Mouse (Mus musculus) hindbrain, embryonic 16.5 days (tissue): ENCODE results near the gene B4galnt1. TPM values are rescaled to one million over a fixed set of nuclear protein-coding genes. Genes with fewer than 3 reads are reported as not detected.
"Not testable (repeated sequence)": the region's sequence is repeated elsewhere in the genome, so short reads cannot be mapped to it uniquely, and the experiment has no call there.

Source experiments
- ATAC-seq: fragments of 200-750 bp; cut with Nextera tagmentation; 2 replicates; pipeline ENCODE4 v1.8.0; 2017; ENCODE audit warnings: moderate TSS enrichment, moderate library complexity
- H3K27ac ChIP-seq: fragments of 300-500 bp; sonication (generic); 2 replicates; pipeline ENCODE4 v1.5.1; 2014; ENCODE audit warnings: low read depth, mild to moderate bottlenecking, control low read depth, low read length, moderate library complexity
- H3K27me3 ChIP-seq: fragments of 300-500 bp; sonication (generic); replicated peaks from 2 replicates; pipeline ENCODE4 v1.6.1; 2014; ENCODE audit warnings: low read length; ENCODE audit not compliant: control insufficient read depth, insufficient read depth
- H3K36me3 ChIP-seq: fragments of 300-500 bp; sonication (generic); 2 replicates; pipeline ENCODE4 v1.6.1; 2014; ENCODE audit warnings: mild to moderate bottlenecking, low read length, moderate library complexity, mixed read lengths; ENCODE audit not compliant: control insufficient read depth, insufficient read depth
- H3K4me1 ChIP-seq: fragments of 300-500 bp; sonication (generic); 2 replicates; pipeline ENCODE4 v1.6.1; 2014; ENCODE audit warnings: low read depth, low read length; ENCODE audit not compliant: control insufficient read depth, insufficient read depth
- H3K4me2 ChIP-seq: fragments of 300-500 bp; sonication (generic); 2 replicates; pipeline ENCODE4 v1.6.1; 2014; ENCODE audit warnings: mild to moderate bottlenecking, low read length, control low read depth, moderate library complexity
- H3K4me3 ChIP-seq: fragments of 300-500 bp; sonication (generic); 2 replicates; pipeline ENCODE4 v1.5.1; 2014; ENCODE audit warnings: mild to moderate bottlenecking, low read length, control low read depth, moderate library complexity
- H3K9ac ChIP-seq: fragments of 300-500 bp; sonication (generic); 2 replicates; pipeline ENCODE4 v1.6.1; 2014; ENCODE audit warnings: low read depth, mild to moderate bottlenecking, control low read depth, low read length, moderate library complexity
- H3K9me3 ChIP-seq: fragments of 300-500 bp; sonication (generic); 2 replicates; pipeline ENCODE4 v1.6.1; 2014; ENCODE audit warnings: mild to moderate bottlenecking, low read length, moderate library complexity; ENCODE audit not compliant: control insufficient read depth
- WGBS: fragments of 180-500 bp; shearing (Covaris S2); extraction: QIAGEN DNeasy Blood & Tissue Kit; methylation state at CpG from one replicate; pipeline ENCODE4 v1.1.7; 2014; 5-methylcytosine and 5-hydroxymethylcytosine counted together
- polyA plus RNA-seq: library from polyadenylated mRNA; unstranded; fragments of >200 nt; fragmentation: Nextera tagmentation; extraction: Ambion mirVana; gene quantifications from 2 replicates; pipeline ENCODE4 v1.2.1, GENCODE M21; 2015

Gene B4galnt1
- polyA plus RNA-seq, 1 experiment from 2014 or later: 59.0 TPM

- not testable (repeated sequence) for ATAC-seq, H3K9ac ChIP-seq, H3K4me3 ChIP-seq, H3K27ac ChIP-seq, H3K4me1 ChIP-seq, H3K4me2 ChIP-seq, H3K27me3 ChIP-seq, H3K9me3 ChIP-seq, H3K36me3 ChIP-seq
- 87% methylated on average over 10 of the region's 10 CpGs for WGBS
These were observed 12.5 kb upstream of the B4galnt1 start for GRCm38 (mm10) chr10:127152556-127152955.

- no peak overlapping the region for H3K9ac ChIP-seq
- H3K27ac ChIP-seq: no peak overlapping the region
- no peak for ATAC-seq
- no peaks in the 10 kb centered on the region for H3K9me3 ChIP-seq
- over 99% methylated on average over 7 of the region's 7 CpGs for WGBS
- H3K4me1 ChIP-seq: no peaks in the 10 kb centered on the region
- no peaks in the 10 kb centered on the region for H3K36me3 ChIP-seq
- H3K27me3 ChIP-seq: no peaks in the 10 kb centered on the region
- no peak overlapping the region for H3K4me3 ChIP-seq
- no peak overlapping the region for H3K4me2 ChIP-seq
These were observed 11.7 kb upstream of the B4galnt1 start for GRCm38 (mm10) chr10:127153323-127153722.

- no peaks in the 10 kb centered on the region for H3K27me3 ChIP-seq
- no peak overlapping the region for H3K9ac ChIP-seq
- no peaks in the 10 kb centered on the region for H3K4me1 ChIP-seq
- ATAC-seq: no peak
- no peaks in the 10 kb centered on the region for H3K36me3 ChIP-seq
- no peak overlapping the region for H3K4me2 ChIP-seq
- no peaks in the 10 kb centered on the region for H3K9me3 ChIP-seq
- WGBS: 92% methylated on average over 2 of the region's 2 CpGs
- H3K4me3 ChIP-seq: no peak overlapping the region
- H3K27ac ChIP-seq: no peak overlapping the region
These were observed 10.8 kb upstream of the B4galnt1 start for GRCm38 (mm10) chr10:127154241-127154640.

GRCm38 (mm10) chr10:127154652-127155051 is 10.4 kb upstream of the B4galnt1 start:
- 85% methylated on average over 5 of the region's 5 CpGs for WGBS
- no peak overlapping the region for H3K9ac ChIP-seq
- no peak overlapping the region for H3K4me2 ChIP-seq
- no peak for ATAC-seq
- H3K27me3 ChIP-seq: no peaks in the 10 kb centered on the region
- no peaks in the 10 kb centered on the region for H3K4me1 ChIP-seq
- H3K27ac ChIP-seq: no peak overlapping the region
- no peaks in the 10 kb centered on the region for H3K36me3 ChIP-seq
- no peaks in the 10 kb centered on the region for H3K9me3 ChIP-seq
- H3K4me3 ChIP-seq: no peak overlapping the region

GRCm38 (mm10) chr10:127156089-127156488 is 8.9 kb upstream of the B4galnt1 start:
- Histone ChIP-seq H3K4me3 (no peak overlapping the region), H3K27ac (no peak overlapping the region), H3K9ac (no peak overlapping the region), H3K27me3 (no peaks in the 10 kb centered on the region), H3K4me1 (no peaks in the 10 kb centered on the region), H3K9me3 (no peaks in the 10 kb centered on the region), H3K36me3 (no peaks in the 10 kb centered on the region), H3K4me2 (no peak overlapping the region)
- 100% methylated on average over 1 of the region's 1 CpGs for WGBS
- no peak for ATAC-seq

- no peaks in the 10 kb centered on the region for H3K9me3 ChIP-seq
- no peaks in the 10 kb centered on the region for H3K36me3 ChIP-seq
- no peaks in the 10 kb centered on the region for H3K27me3 ChIP-seq
- ATAC-seq: no peak
- WGBS: 93% methylated on average over 1 of the region's 1 CpGs
- no peaks in the 10 kb centered on the region for H3K4me1 ChIP-seq
- H3K9ac ChIP-seq: no peak overlapping the region
- H3K4me2 ChIP-seq: no peak overlapping the region
- H3K4me3 ChIP-seq: no peak overlapping the region
- H3K27ac ChIP-seq: no peak overlapping the region
These were observed 8.5 kb upstream of the B4galnt1 start for GRCm38 (mm10) chr10:127156511-127156910.

GRCm38 (mm10) chr10:127158471-127158870 is 6.6 kb upstream of the B4galnt1 start:
- 77% methylated on average over 3 of the region's 3 CpGs for WGBS
- H3K27ac ChIP-seq: no peak overlapping the region
- no peaks in the 10 kb centered on the region for H3K4me1 ChIP-seq
- no peak overlapping the region for H3K4me2 ChIP-seq
- no peak overlapping the region for H3K9ac ChIP-seq
- no peak overlapping the region for H3K4me3 ChIP-seq
- no peaks in the 10 kb centered on the region for H3K36me3 ChIP-seq
- no peaks in the 10 kb centered on the region for H3K9me3 ChIP-seq
- H3K27me3 ChIP-seq: peaks cover under 1% of the 10 kb centered on the region; the same call in 1 of the 2 replicates
- ATAC-seq: no peak

- H3K4me1 ChIP-seq: peaks cover 5% of the 10 kb centered on the region; the same call in 1 of the 2 replicates
- no peak overlapping the region for H3K4me2 ChIP-seq
- no peak overlapping the region for H3K27ac ChIP-seq
- H3K9me3 ChIP-seq: no peaks in the 10 kb centered on the region
- no peak overlapping the region for H3K9ac ChIP-seq
- WGBS: 81% methylated on average over 9 of the region's 9 CpGs
- peaks cover 3% of the 10 kb centered on the region; the same call in 1 of the 2 replicates for H3K27me3 ChIP-seq
- no peak overlapping the region for H3K4me3 ChIP-seq
- H3K36me3 ChIP-seq: no peaks in the 10 kb centered on the region
- ATAC-seq: no peak
These were observed 4.9 kb upstream of the B4galnt1 start for GRCm38 (mm10) chr10:127160081-127160480.

GRCm38 (mm10) chr10:127160728-127161127 is 4.3 kb upstream of the B4galnt1 start:
- Histone ChIP-seq H3K36me3 (no peaks in the 10 kb centered on the region), H3K9ac (no peak overlapping the region), H3K4me3 (no peak overlapping the region), H3K4me1 (peaks cover 5% of the 10 kb centered on the region; the same call in 1 of the 2 replicates), H3K4me2 (no peak overlapping the region), H3K27me3 (peaks cover 3% of the 10 kb centered on the region; the same call in 1 of the 2 replicates), H3K9me3 (no peaks in the 10 kb centered on the region), H3K27ac (no peak overlapping the region)
- ATAC-seq: no peak
- WGBS: 78% methylated on average over 3 of the region's 3 CpGs

GRCm38 (mm10) chr10:127162771-127163261 is 2.2 kb upstream of the B4galnt1 start:
- not testable (repeated sequence) for H3K27me3 ChIP-seq, H3K9ac ChIP-seq, H3K36me3 ChIP-seq, H3K4me2 ChIP-seq, ATAC-seq, H3K9me3 ChIP-seq, H3K27ac ChIP-seq, H3K4me3 ChIP-seq
- 57% methylated on average over 7 of the region's 7 CpGs for WGBS
- peaks cover 14% of the 10 kb centered on the region for H3K4me1 ChIP-seq
